Mouse (Mus musculus): ENCODE results near the gene Nfkb1. TPM values are rescaled to one million over a fixed set of nuclear protein-coding genes. Genes with fewer than 3 reads are reported as not detected.
A peak's percentile ranks its signal among the peaks of the same experiment; 100 is the strongest.

The Nfkb1 gene
- polyA plus RNA-seq, 1 experiment from 2014 or later = 18.4 TPM

DNA sequence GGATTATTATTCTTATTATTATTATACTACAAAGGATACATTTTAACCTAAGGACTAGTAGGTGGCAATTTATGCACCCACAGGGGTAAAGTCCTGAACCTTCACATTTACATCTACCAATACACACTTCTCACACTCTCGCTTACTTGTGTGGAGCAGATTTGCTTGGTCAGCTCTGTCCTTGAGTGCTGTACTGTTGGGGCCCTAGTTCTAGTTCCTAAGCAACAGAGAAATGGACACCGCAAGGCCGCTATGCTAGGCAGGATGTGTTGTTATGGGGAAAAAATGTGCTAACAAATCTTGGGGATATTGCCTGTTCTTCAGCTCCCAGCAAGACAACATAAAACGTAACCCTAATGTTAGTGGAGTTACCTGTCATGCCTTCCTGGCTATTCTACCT is 99.3 kb downstream of the Nfkb1 start:
- H3K4me2 ChIP-seq = no peak overlapping the region
- H3K9me3 ChIP-seq (replicated peaks) = no peaks in the 10 kb centered on the region
- 86% methylated on average over 4 of the region's 4 CpGs for WGBS (ENCODE audit: insufficient replicate concordance)
- no peak overlapping the region for H3K9ac ChIP-seq
- H3K4me3 ChIP-seq = no peak overlapping the region
- H3K4me1 ChIP-seq = peaks cover 15% of the 10 kb centered on the region
- no peak for ATAC-seq
- no peak overlapping the region for H3K27ac ChIP-seq
- no peaks in the 10 kb centered on the region for H3K27me3 ChIP-seq (replicated peaks)
- peaks cover 82% of the 10 kb centered on the region for H3K36me3 ChIP-seq

- no peak overlapping the region for H3K4me2 ChIP-seq
- 75% methylated on average over 5 of the region's 5 CpGs for WGBS (ENCODE audit: insufficient replicate concordance)
- H3K27me3 ChIP-seq (replicated peaks) = no peaks in the 10 kb centered on the region
- no peak overlapping the region for H3K4me3 ChIP-seq
- H3K9ac ChIP-seq = no peak overlapping the region
- H3K27ac ChIP-seq = no peak overlapping the region
- H3K9me3 ChIP-seq (replicated peaks) = no peaks in the 10 kb centered on the region
- peaks cover 15% of the 10 kb centered on the region for H3K4me1 ChIP-seq
- no peak for ATAC-seq
- H3K36me3 ChIP-seq = peaks cover 88% of the 10 kb centered on the region
Measured at GRCm38 (mm10) chr3:135591376-135591775, 100.0 kb downstream of the Nfkb1 start.

DNA sequence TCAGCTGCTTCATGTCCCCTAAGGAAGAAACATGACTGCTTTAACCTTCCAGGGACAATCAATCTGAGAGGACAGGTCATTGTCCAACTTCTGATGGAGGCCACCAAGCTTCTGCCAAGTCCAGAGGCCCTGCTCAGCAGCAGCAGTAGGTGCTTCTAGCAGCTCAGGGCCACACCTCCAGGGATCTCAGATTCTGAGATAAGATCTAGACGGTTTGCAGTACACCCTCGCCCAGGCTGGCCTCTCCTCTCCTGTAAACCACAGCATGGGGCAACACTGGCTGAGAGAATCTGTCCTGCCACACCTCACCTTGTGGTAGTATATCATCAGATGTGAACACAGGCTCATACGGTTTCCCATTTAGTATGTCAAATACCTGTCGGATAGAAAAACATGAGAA is 100.9 kb downstream of the Nfkb1 start:
- Histone ChIP-seq H3K4me2 (no peak overlapping the region), H3K27me3 (replicated peaks) (no peaks in the 10 kb centered on the region), H3K4me3 (no peak overlapping the region), H3K27ac (no peak overlapping the region), H3K9me3 (replicated peaks) (no peaks in the 10 kb centered on the region), H3K36me3 (peaks cover 82% of the 10 kb centered on the region), H3K9ac (no peak overlapping the region), H3K4me1 (peaks cover 22% of the 10 kb centered on the region)
- 37% methylated on average over 4 of the region's 4 CpGs for WGBS (ENCODE audit: insufficient replicate concordance)
- ATAC-seq = 0 out of 2 replicates have a peak, but pooled peaks have one; percentile 13

- H3K4me1 ChIP-seq = peaks cover 37% of the 10 kb centered on the region
- peak; percentile 63 for ATAC-seq
- no peaks in the 10 kb centered on the region for H3K27me3 ChIP-seq (replicated peaks)
- peaks cover 63% of the 10 kb centered on the region for H3K36me3 ChIP-seq
- H3K9ac ChIP-seq = no peak overlapping the region
- no peak overlapping the region for H3K4me3 ChIP-seq
- H3K4me2 ChIP-seq = peak overlapping the region; percentile 40; the same call in 1 of the 2 replicates
- no peaks in the 10 kb centered on the region for H3K9me3 ChIP-seq (replicated peaks)
- 58% methylated on average over 4 of the region's 4 CpGs for WGBS (ENCODE audit: insufficient replicate concordance)
- peak overlapping the region; percentile 70; the same call in 1 of the 2 replicates for H3K27ac ChIP-seq
Measured at GRCm38 (mm10) chr3:135586471-135586880, 104.9 kb downstream of the Nfkb1 start.

DNA sequence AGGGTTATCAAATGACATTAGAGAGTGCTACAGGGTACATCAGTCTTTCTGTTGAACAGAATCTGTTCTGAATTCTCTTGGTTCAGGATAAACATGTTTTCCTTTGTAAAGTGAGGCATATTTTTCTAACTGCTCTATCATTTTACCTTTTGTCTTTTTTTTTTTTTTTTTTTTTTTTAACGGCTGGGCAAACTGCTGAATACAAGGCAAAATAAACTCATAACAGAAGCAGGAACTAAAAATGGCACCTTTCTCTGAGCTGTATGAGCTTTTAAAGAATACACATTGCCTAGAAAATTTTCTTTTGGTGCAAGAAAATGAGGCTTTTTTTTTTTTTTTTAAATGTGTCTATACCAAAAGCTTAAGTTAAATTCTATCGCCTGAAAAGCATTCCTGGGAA is 105.3 kb downstream of the Nfkb1 start:
- H3K9me3 ChIP-seq (replicated peaks) = no peaks in the 10 kb centered on the region
- no peak overlapping the region for H3K9ac ChIP-seq
- ATAC-seq = no peak
- WGBS (ENCODE audit: insufficient replicate concordance) = 73% methylated on average over 2 of the region's 2 CpGs
- peak overlapping the region; percentile 43 for H3K4me2 ChIP-seq
- H3K27ac ChIP-seq = peak overlapping the region; percentile 75
- H3K4me3 ChIP-seq = no peak overlapping the region
- no peaks in the 10 kb centered on the region for H3K27me3 ChIP-seq (replicated peaks)
- H3K4me1 ChIP-seq = peaks cover 39% of the 10 kb centered on the region
- peaks cover 60% of the 10 kb centered on the region for H3K36me3 ChIP-seq

DNA sequence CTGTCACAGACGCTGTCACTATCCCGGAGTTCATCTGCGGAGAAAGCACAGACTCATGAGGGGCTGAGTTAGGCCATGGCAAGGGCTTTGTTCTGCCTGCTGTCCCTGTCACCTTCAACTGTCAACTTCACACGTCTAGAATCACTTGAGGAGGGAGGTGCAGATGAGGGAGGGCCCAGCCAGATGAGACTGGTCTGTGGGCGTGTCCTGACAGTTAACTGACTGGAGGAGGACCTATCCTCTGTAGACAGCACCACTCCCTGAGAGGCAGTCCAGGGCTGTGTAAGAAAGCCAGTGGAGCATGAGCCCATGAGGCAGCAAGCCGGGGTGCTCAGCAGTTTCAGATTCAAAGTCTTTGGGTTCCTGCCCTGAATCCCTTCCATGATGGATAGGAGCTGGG is 105.9 kb downstream of the Nfkb1 start:
- Histone ChIP-seq H3K9me3 (replicated peaks) (no peaks in the 10 kb centered on the region), H3K4me2 (peak overlapping the region; percentile 43), H3K4me3 (no peak overlapping the region), H3K4me1 (peaks cover 37% of the 10 kb centered on the region), H3K9ac (no peak overlapping the region), H3K27ac (peak overlapping the region; percentile 75), H3K36me3 (peaks cover 55% of the 10 kb centered on the region), H3K27me3 (replicated peaks) (no peaks in the 10 kb centered on the region)
- WGBS (ENCODE audit: insufficient replicate concordance) = 52% methylated on average over 6 of the region's 6 CpGs
- peak; percentile 98 for ATAC-seq

GRCm38 (mm10) chr3:135582246-135582645 is 109.1 kb downstream of the Nfkb1 start:
- H3K27me3 ChIP-seq (replicated peaks) = no peaks in the 10 kb centered on the region
- no peak for ATAC-seq
- 76% methylated on average over 7 of the region's 7 CpGs for WGBS (ENCODE audit: insufficient replicate concordance)
- peaks cover 33% of the 10 kb centered on the region for H3K4me1 ChIP-seq
- peaks cover 24% of the 10 kb centered on the region for H3K36me3 ChIP-seq
- no peaks in the 10 kb centered on the region for H3K9me3 ChIP-seq (replicated peaks)
- H3K4me2 ChIP-seq = no peak overlapping the region
- H3K4me3 ChIP-seq = no peak overlapping the region
- H3K27ac ChIP-seq = no peak overlapping the region
- no peak overlapping the region for H3K9ac ChIP-seq

DNA sequence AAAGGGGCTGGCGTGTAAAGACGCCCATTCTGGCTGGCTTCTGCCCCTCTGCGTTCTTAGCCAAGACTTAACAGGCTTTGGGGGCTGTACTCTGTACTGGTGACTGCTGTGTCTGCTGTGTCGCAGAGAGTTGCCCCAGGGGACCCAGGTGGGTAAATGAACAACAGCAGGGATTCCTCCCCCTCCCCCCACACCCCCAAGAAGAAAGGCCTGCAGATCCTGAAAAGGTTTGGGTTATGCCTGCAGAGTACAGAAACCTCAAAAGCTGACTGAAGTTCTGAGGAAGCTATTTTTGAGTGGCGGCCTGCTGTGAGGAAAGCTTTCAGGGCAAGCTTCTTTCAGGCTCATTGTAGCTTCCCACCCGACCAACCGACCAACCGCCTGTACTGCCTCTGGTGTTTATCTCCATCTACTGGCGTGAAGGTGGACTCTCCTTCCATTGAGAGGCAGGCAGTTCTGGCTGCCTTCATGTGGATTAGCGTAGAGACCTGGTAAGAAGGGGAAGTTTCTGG is 109.7 kb downstream of the Nfkb1 start:
- 30% methylated on average over 10 of the region's 10 CpGs for WGBS (ENCODE audit: insufficient replicate concordance)
- Histone ChIP-seq H3K4me2 (no peak overlapping the region), H3K36me3 (peaks cover 18% of the 10 kb centered on the region), H3K27me3 (replicated peaks) (no peaks in the 10 kb centered on the region), H3K9ac (no peak overlapping the region), H3K4me3 (no peak overlapping the region), H3K27ac (no peak overlapping the region), H3K9me3 (replicated peaks) (no peaks in the 10 kb centered on the region), H3K4me1 (peaks cover 28% of the 10 kb centered on the region)
- ATAC-seq = no peak

DNA sequence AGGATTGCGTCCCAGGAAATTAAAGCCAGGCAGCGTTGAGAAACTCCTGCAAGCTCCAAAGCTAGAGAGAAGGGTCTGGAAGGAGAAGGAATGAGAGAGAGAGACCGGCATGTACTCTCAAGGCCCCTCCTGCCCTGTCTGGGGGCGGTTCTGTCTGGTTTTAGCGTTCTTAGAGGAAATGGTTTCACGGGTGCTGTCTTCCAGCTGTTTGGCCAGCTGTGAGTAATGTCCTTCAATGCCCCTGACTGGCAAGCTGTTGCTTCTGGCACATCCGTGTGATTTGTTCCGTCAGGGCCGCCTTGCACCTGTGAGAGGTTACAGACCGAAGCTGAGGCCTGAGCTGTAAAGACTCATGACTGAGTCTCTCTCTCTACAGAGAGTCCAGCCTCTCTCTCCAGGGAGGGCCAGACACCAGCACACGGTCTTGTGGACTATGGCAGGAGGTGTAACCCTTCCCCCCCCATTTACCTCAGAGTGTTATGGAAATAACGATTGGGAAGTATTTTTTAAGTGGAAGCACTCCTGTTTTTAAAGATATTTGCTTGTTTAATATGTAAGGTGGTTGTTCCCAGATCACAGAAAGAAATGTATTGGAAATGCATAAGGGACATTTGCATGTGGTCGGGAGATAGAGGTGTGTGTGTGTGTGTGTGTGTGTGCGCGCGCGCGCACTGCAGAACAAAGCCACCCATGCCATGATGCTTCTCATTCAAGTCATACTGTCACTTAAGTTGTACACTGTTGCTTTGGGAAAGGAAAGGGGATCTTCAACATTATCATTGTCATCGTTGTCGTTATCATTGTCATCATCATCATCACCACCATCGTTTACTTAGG is 110.7 kb downstream of the Nfkb1 start:
- Histone ChIP-seq H3K36me3 (peaks cover 14% of the 10 kb centered on the region), H3K27me3 (replicated peaks) (no peaks in the 10 kb centered on the region), H3K27ac (no peak overlapping the region), H3K4me1 (peaks cover 20% of the 10 kb centered on the region), H3K4me2 (no peak overlapping the region), H3K9ac (no peak overlapping the region), H3K9me3 (replicated peaks) (no peaks in the 10 kb centered on the region), H3K4me3 (no peak overlapping the region)
- no peak for ATAC-seq
- 71% methylated on average over 21 of the region's 21 CpGs for WGBS (ENCODE audit: insufficient replicate concordance)

- H3K4me2 ChIP-seq = no peak overlapping the region
- WGBS (ENCODE audit: insufficient replicate concordance) = 55% methylated on average over 4 of the region's 4 CpGs
- peaks cover 4% of the 10 kb centered on the region for H3K36me3 ChIP-seq
- H3K4me3 ChIP-seq = no peak overlapping the region
- no peak overlapping the region for H3K27ac ChIP-seq
- H3K9me3 ChIP-seq (replicated peaks) = no peaks in the 10 kb centered on the region
- no peaks in the 10 kb centered on the region for H3K27me3 ChIP-seq (replicated peaks)
- H3K9ac ChIP-seq = no peak overlapping the region
- ATAC-seq = no peak
- H3K4me1 ChIP-seq = peaks cover 11% of the 10 kb centered on the region; the same call in 1 of the 2 replicates
Measured at GRCm38 (mm10) chr3:135579179-135579578, 112.2 kb downstream of the Nfkb1 start.

- no peak overlapping the region for H3K4me3 ChIP-seq
- no peak for ATAC-seq
- H3K27me3 ChIP-seq (replicated peaks) = no peaks in the 10 kb centered on the region
- no peak overlapping the region for H3K9ac ChIP-seq
- no peak overlapping the region for H3K27ac ChIP-seq
- H3K4me1 ChIP-seq = peaks cover 11% of the 10 kb centered on the region; the same call in 1 of the 2 replicates
- H3K9me3 ChIP-seq (replicated peaks) = no peaks in the 10 kb centered on the region
- WGBS (ENCODE audit: insufficient replicate concordance) = 38% methylated on average over 5 of the region's 5 CpGs
- no peaks in the 10 kb centered on the region for H3K36me3 ChIP-seq
- H3K4me2 ChIP-seq = no peak overlapping the region
Measured at GRCm38 (mm10) chr3:135578588-135579140, 112.7 kb downstream of the Nfkb1 start.

DNA sequence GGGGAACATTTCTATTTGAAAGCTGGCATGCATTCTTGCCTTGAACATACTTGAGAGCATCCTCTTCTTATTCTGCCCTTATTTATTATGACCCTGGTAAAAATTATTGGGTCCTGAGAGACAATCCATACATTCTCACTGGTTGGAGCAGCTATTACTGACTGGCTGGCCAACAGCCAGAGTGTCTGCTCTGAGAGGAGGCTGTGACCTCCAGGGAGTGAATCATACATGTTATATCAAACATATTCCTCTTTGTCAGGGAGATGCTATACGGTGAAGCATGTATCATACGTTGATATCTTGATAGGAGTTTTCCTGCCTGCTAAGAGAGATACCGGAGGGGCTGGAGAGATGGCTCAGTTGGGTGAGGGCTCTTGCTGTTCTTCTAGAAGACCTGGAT is 116.2 kb downstream of the Nfkb1 start:
- Histone ChIP-seq H3K4me1 (no peaks in the 10 kb centered on the region), H3K9ac (no peak overlapping the region), H3K27me3 (replicated peaks) (no peaks in the 10 kb centered on the region), H3K27ac (no peak overlapping the region), H3K4me3 (no peak overlapping the region), H3K9me3 (replicated peaks) (no peaks in the 10 kb centered on the region), H3K36me3 (peaks cover 6% of the 10 kb centered on the region), H3K4me2 (no peak overlapping the region)
- 67% methylated on average over 3 of the region's 3 CpGs for WGBS (ENCODE audit: insufficient replicate concordance)
- no peak for ATAC-seq

Data from liver, embryonic 12.5 days (tissue).